Mouse (Mus musculus) liver, adult 2 months (tissue): ENCODE measurements around the gene Sgca.

Experiments used
- CTCF ChIP-seq: fragments of 200-500 bp; IDR thresholded peaks from 2 replicates; pipeline ENCODE4 v1.5.1; 2011; ENCODE audit warnings: low read depth, low read length, control low read depth
- POLR2A ChIP-seq: fragments of 200-500 bp; IDR thresholded peaks from 2 replicates; pipeline ENCODE4 v1.6.1; 2011; ENCODE audit warnings: low read length, control low read depth; ENCODE audit not compliant: insufficient read depth; ENCODE audit errors: extremely low read depth

GRCm38 (mm10) chr11:94985140-94985539 is 9.0 kb upstream of the Sgca start:
- TF ChIP-seq CTCF = no peak
- TF ChIP-seq POLR2A = no peak
